Mouse (Mus musculus): ENCODE data around the gene Olfr727. TPM values are rescaled to one million over a fixed set of nuclear protein-coding genes. Genes with fewer than 3 reads are reported as not detected.

Gene Olfr727
- total RNA-seq (2021), result not detected
- long read RNA-seq, experiment 1, result 0 reads
- long read RNA-seq, experiment 2, result 0 reads

GRCm38 (mm10) chr14:50122886-50123285, at the start of gene Olfr727:
Gene Olfr727, plus strand, starts transcription at chr14:50123186.
- no peak for DNase-seq (ENCODE audit: extremely low spot score in 1 of 2, low spot score in 2 of 2)
- TF ChIP-seq CTCF (IDR thresholded peaks at IDR 0.05), result no peak
- Histone ChIP-seq H3K4me3 (no peak within 1 kb of the TSS), H3K27ac (no peak within 1 kb of the TSS)
- intact Hi-C loops (cut with DNase I), result no loop called here

GRCm38 (mm10) chr14:50090853-50091252, 32.1 kb upstream of the Olfr727 start, which contains the start of gene Olfr726:
Gene Olfr726, minus strand, starts transcription at chr14:50090953.
- no peak within 1 kb of the TSS for H3K4me3 ChIP-seq
- intact Hi-C loops (cut with DNase I), result no loop called here
- no peak for DNase-seq (ENCODE audit: extremely low spot score in 1 of 2, low spot score in 2 of 2)

GRCm38 (mm10) chr14:50142580-50142979, 19.6 kb downstream of the Olfr727 start, which contains the start of gene Olfr728:
Gene Olfr728, minus strand, starts transcription at chr14:50142680.
- DNase-seq (ENCODE audit: extremely low spot score in 1 of 2, low spot score in 2 of 2), result no peak
- intact Hi-C loops (cut with DNase I), result no loop called here
- Histone ChIP-seq H3K4me3 (no peak within 1 kb of the TSS), H3K27ac (no peak within 1 kb of the TSS)
- TF ChIP-seq CTCF (IDR thresholded peaks at IDR 0.05), result no peak

More at GRCm38 (mm10) chr14:50090853-50091252, 32.1 kb upstream of the Olfr727 start, which contains the start of gene Olfr726:
- no peak within 1 kb of the TSS for H3K27ac ChIP-seq
- no peak for TF ChIP-seq CTCF (IDR thresholded peaks at IDR 0.05)

- Histone ChIP-seq H3K4me3 (no peak within 1 kb of the TSS), H3K27ac (no peak within 1 kb of the TSS)
- DNase-seq (ENCODE audit: extremely low spot score in 1 of 2, low spot score in 2 of 2), result no peak
- intact Hi-C loops (cut with DNase I), result no loop called here
- TF ChIP-seq CTCF (IDR thresholded peaks at IDR 0.05), result no peak
Measured at GRCm38 (mm10) chr14:50152810-50153209, 29.8 kb downstream of the Olfr727 start, which contains the start of gene Olfr729. Gene Olfr729, minus strand, starts transcription at chr14:50152910.

Other genes starting within 250 kb of the Olfr727 start
- gene Olfr722, start 221.2 kb upstream of the Olfr727 start, total RNA-seq (2021), result not detected
- gene Olfr723, start 191.4 kb upstream of the Olfr727 start, total RNA-seq (2021), result not detected
- gene Olfr724, start 159.9 kb upstream of the Olfr727 start, total RNA-seq (2021), result not detected
- not detected for gene Olfr725, start 82.8 kb upstream of the Olfr727 start, total RNA-seq (2021)
- gene Olfr726, start 32.2 kb upstream of the Olfr727 start, total RNA-seq (2021), result not detected
- gene Olfr728, start 19.5 kb downstream of the Olfr727 start, total RNA-seq (2021), result not detected
- gene Olfr729, start 29.7 kb downstream of the Olfr727 start, total RNA-seq (2021), result not detected
- gene Olfr730, start 65.0 kb downstream of the Olfr727 start, total RNA-seq (2021), result not detected
- gene Olfr731, start 118.7 kb downstream of the Olfr727 start, total RNA-seq (2021), result not detected
- not detected for gene Olfr732, start 161.0 kb downstream of the Olfr727 start, total RNA-seq (2021)
- gene Olfr733, start 178.3 kb downstream of the Olfr727 start, total RNA-seq (2021), result not detected
- gene Olfr734, start 203.6 kb downstream of the Olfr727 start, total RNA-seq (2021), result not detected
- not detected for gene Olfr735, start 225.7 kb downstream of the Olfr727 start, total RNA-seq (2021)
- not detected for gene Tlr11, start 234.7 kb downstream of the Olfr727 start, total RNA-seq (2021)